Mouse (Mus musculus) lung, embryonic 16.5 days (tissue): Measurements from ENCODE around the gene Gm12830. TPM values are rescaled to one million over a fixed set of nuclear protein-coding genes. Genes with fewer than 3 reads are reported as not detected.

Experiments
- ATAC-seq: fragments of 200-750 bp; cut with Nextera tagmentation; 2 replicates; pipeline ENCODE4 v1.8.0; 2017; ENCODE audit warnings: low read depth, mild to moderate bottlenecking, moderate library complexity
- H3K27ac ChIP-seq: fragments of 300-500 bp; sonication (generic); 2 replicates; pipeline ENCODE4 v1.5.1; 2014; ENCODE audit warnings: mild to moderate bottlenecking, control low read depth, low read length
- H3K27me3 ChIP-seq: fragments of 300-500 bp; sonication (generic); 2 replicates; pipeline ENCODE4 v1.6.1; 2014; ENCODE audit warnings: low read depth, low read length, mixed read lengths; ENCODE audit not compliant: control insufficient read depth, insufficient read depth
- H3K36me3 ChIP-seq: fragments of 300-500 bp; sonication (generic); 2 replicates; pipeline ENCODE4 v1.6.1; 2014; ENCODE audit warnings: low read length; ENCODE audit not compliant: control insufficient read depth, insufficient read depth
- H3K4me1 ChIP-seq: fragments of 300-500 bp; sonication (generic); replicated peaks from 2 replicates; pipeline ENCODE4 v1.6.1; 2014; ENCODE audit warnings: low read length, mixed read lengths; ENCODE audit not compliant: control insufficient read depth, insufficient read depth
- H3K4me2 ChIP-seq: fragments of 300-500 bp; sonication (generic); 2 replicates; pipeline ENCODE4 v1.6.1; 2014; ENCODE audit warnings: low read depth, low read length, control low read depth
- H3K4me3 ChIP-seq: fragments of 300-500 bp; sonication (generic); 2 replicates; pipeline ENCODE4 v1.5.1; 2014; ENCODE audit warnings: mild to moderate bottlenecking, low read length, control low read depth
- H3K9ac ChIP-seq: fragments of 300-500 bp; sonication (generic); 2 replicates; pipeline ENCODE4 v1.6.1; 2014; ENCODE audit warnings: low read length, control low read depth
- H3K9me3 ChIP-seq: fragments of 300-500 bp; sonication (generic); 2 replicates; pipeline ENCODE4 v1.6.1; 2016; ENCODE audit warnings: low read length; ENCODE audit not compliant: control insufficient read depth
- WGBS: fragments of 180-500 bp; shearing (Covaris S2); extraction: QIAGEN DNeasy Blood & Tissue Kit; methylation state at CpG from one replicate; pipeline ENCODE4 v1.1.7; 2014; 5-methylcytosine and 5-hydroxymethylcytosine counted together
- polyA plus RNA-seq: library from polyadenylated mRNA; unstranded; fragments of >200 nt; fragmentation: Nextera tagmentation; extraction: Ambion mirVana; gene quantifications from 2 replicates; pipeline ENCODE4 v1.2.1, GENCODE M21; 2015

The Gm12830 gene
- polyA plus RNA-seq, result not detected in 2 replicates

GRCm38 (mm10) chr4:114821567-114822192 lies at the start of gene Gm12830:
Gene Gm12830, plus strand, starts transcription at chr4:114821722.
- Histone ChIP-seq H3K4me2 (peak within 1 kb of the TSS; percentile 61), H3K9me3 (no peaks in the 10 kb centered on the region), H3K27me3 (no peaks in the 10 kb centered on the region), H3K4me1 (peaks cover 14% of the 10 kb centered on the region; the same call in 1 of the 2 replicates), H3K9ac (peak within 1 kb of the TSS; percentile 61), H3K27ac (peak within 1 kb of the TSS; percentile 47), H3K36me3 (no peaks in the 10 kb centered on the region), H3K4me3 (peak within 1 kb of the TSS; percentile 45)
- under 1% methylated on average over 46 of the region's 51 CpGs for WGBS
- ATAC-seq, result peak; percentile 88

GRCm38 (mm10) chr4:114773316-114773715 lies 48.2 kb upstream of the Gm12830 start:
- H3K4me1 ChIP-seq, result no peaks in the 10 kb centered on the region
- no peak overlapping the region for H3K4me3 ChIP-seq
- H3K27ac ChIP-seq, result no peak overlapping the region
- no peaks in the 10 kb centered on the region for H3K9me3 ChIP-seq
- H3K9ac ChIP-seq, result no peak overlapping the region
- H3K27me3 ChIP-seq, result no peaks in the 10 kb centered on the region
- ATAC-seq, result no peak
- 81% methylated on average over 1 of the region's 1 CpGs for WGBS
- no peak overlapping the region for H3K4me2 ChIP-seq
- H3K36me3 ChIP-seq, result no peaks in the 10 kb centered on the region

- no peak overlapping the region for H3K4me2 ChIP-seq
- H3K27ac ChIP-seq, result no peak overlapping the region
- H3K9ac ChIP-seq, result no peak overlapping the region
- H3K4me3 ChIP-seq, result no peak overlapping the region
- no peaks in the 10 kb centered on the region for H3K27me3 ChIP-seq
- no peak for ATAC-seq
- 68% methylated on average over 11 of the region's 11 CpGs for WGBS
- H3K9me3 ChIP-seq, result no peaks in the 10 kb centered on the region
- no peaks in the 10 kb centered on the region for H3K36me3 ChIP-seq
- peaks cover 10% of the 10 kb centered on the region for H3K4me1 ChIP-seq
Measured at GRCm38 (mm10) chr4:114777625-114778202, 43.8 kb upstream of the Gm12830 start.

- H3K4me2 ChIP-seq, result no peak overlapping the region
- H3K4me3 ChIP-seq, result no peak overlapping the region
- WGBS, result 43% methylated on average over 7 of the region's 7 CpGs
- no peaks in the 10 kb centered on the region for H3K36me3 ChIP-seq
- no peak overlapping the region for H3K27ac ChIP-seq
- H3K27me3 ChIP-seq, result no peaks in the 10 kb centered on the region
- no peak overlapping the region for H3K9ac ChIP-seq
- H3K4me1 ChIP-seq, result peaks cover 10% of the 10 kb centered on the region
- ATAC-seq, result no peak
- H3K9me3 ChIP-seq, result no peaks in the 10 kb centered on the region
Measured at GRCm38 (mm10) chr4:114778716-114779474, 42.6 kb upstream of the Gm12830 start.

- 20% methylated on average over 5 of the region's 5 CpGs for WGBS
- Histone ChIP-seq H3K9me3 (no peaks in the 10 kb centered on the region), H3K4me1 (peaks cover 10% of the 10 kb centered on the region), H3K4me3 (no peak overlapping the region), H3K27ac (no peak overlapping the region), H3K27me3 (no peaks in the 10 kb centered on the region), H3K9ac (no peak overlapping the region), H3K36me3 (no peaks in the 10 kb centered on the region), H3K4me2 (no peak overlapping the region)
- ATAC-seq, result no peak
Measured at GRCm38 (mm10) chr4:114779475-114779757, 42.1 kb upstream of the Gm12830 start.

- no peaks in the 10 kb centered on the region for H3K27me3 ChIP-seq
- 0 out of 2 replicates have a peak overlapping the region, but pooled peaks have one; percentile 2 for H3K4me2 ChIP-seq
- no peak overlapping the region for H3K27ac ChIP-seq
- no peaks in the 10 kb centered on the region for H3K36me3 ChIP-seq
- H3K9me3 ChIP-seq, result no peaks in the 10 kb centered on the region
- peak; percentile 69 for ATAC-seq
- no peak overlapping the region for H3K4me3 ChIP-seq
- 24% methylated on average over 17 of the region's 17 CpGs for WGBS
- no peak overlapping the region for H3K9ac ChIP-seq
- peaks cover 10% of the 10 kb centered on the region for H3K4me1 ChIP-seq
Measured at GRCm38 (mm10) chr4:114779758-114780546, 41.6 kb upstream of the Gm12830 start.

GRCm38 (mm10) chr4:114782851-114783250 lies 38.7 kb upstream of the Gm12830 start:
- Histone ChIP-seq H3K9me3 (no peaks in the 10 kb centered on the region), H3K27ac (no peak overlapping the region), H3K4me3 (no peak overlapping the region), H3K4me2 (no peak overlapping the region), H3K9ac (no peak overlapping the region), H3K27me3 (no peaks in the 10 kb centered on the region), H3K4me1 (peaks cover 10% of the 10 kb centered on the region), H3K36me3 (no peaks in the 10 kb centered on the region)
- ATAC-seq, result no peak
- WGBS, result 64% methylated on average over 7 of the region's 7 CpGs

- Histone ChIP-seq H3K27me3 (no peaks in the 10 kb centered on the region), H3K4me3 (no peak overlapping the region), H3K27ac (no peak overlapping the region), H3K9ac (no peak overlapping the region), H3K4me1 (peaks cover 7% of the 10 kb centered on the region), H3K4me2 (no peak overlapping the region), H3K9me3 (no peaks in the 10 kb centered on the region), H3K36me3 (no peaks in the 10 kb centered on the region)
- WGBS, result 84% methylated on average over 2 of the region's 2 CpGs
- no peak for ATAC-seq
Measured at GRCm38 (mm10) chr4:114784735-114785134, 36.8 kb upstream of the Gm12830 start.

GRCm38 (mm10) chr4:114788856-114789255 lies 32.7 kb upstream of the Gm12830 start:
- H3K9ac ChIP-seq, result no peak overlapping the region
- no peak overlapping the region for H3K4me2 ChIP-seq
- no peaks in the 10 kb centered on the region for H3K27me3 ChIP-seq
- no peak overlapping the region for H3K4me3 ChIP-seq
- no peaks in the 10 kb centered on the region for H3K9me3 ChIP-seq
- no peak for ATAC-seq
- H3K36me3 ChIP-seq, result no peaks in the 10 kb centered on the region
- H3K27ac ChIP-seq, result no peak overlapping the region
- 48% methylated on average over 4 of the region's 4 CpGs for WGBS
- H3K4me1 ChIP-seq, result no peaks in the 10 kb centered on the region
